Mouse (Mus musculus) hindbrain, postnatal 0 days (tissue): Measurements from ENCODE around the gene Unc5b. TPM values are rescaled to one million over a fixed set of nuclear protein-coding genes. Genes with fewer than 3 reads are reported as not detected.

Source experiments
- ATAC-seq: fragments of 200-750 bp; cut with Nextera tagmentation; 2 replicates; pipeline ENCODE4 v1.8.0; 2017; ENCODE audit warnings: mild to moderate bottlenecking, moderate TSS enrichment, moderate library complexity
- DNase-seq: peaks from one replicate; pipeline ENCODE4 v3.0.0-alpha.2; 2015; ENCODE audit warnings: low spot score
- H3K27ac ChIP-seq: fragments of 300-500 bp; sonication (generic); 2 replicates; pipeline ENCODE4 v1.5.1; 2014; ENCODE audit warnings: mild to moderate bottlenecking
- H3K27me3 ChIP-seq: fragments of 300-500 bp; sonication (generic); 2 replicates; pipeline ENCODE4 v1.6.1; 2014; ENCODE audit warnings: low read length, mixed read lengths; ENCODE audit not compliant: insufficient read depth
- H3K36me3 ChIP-seq: fragments of 300-500 bp; sonication (generic); 2 replicates; pipeline ENCODE4 v1.6.1; 2014; ENCODE audit warnings: low read length, mixed read lengths; ENCODE audit not compliant: insufficient read depth
- H3K4me1 ChIP-seq: fragments of 300-500 bp; sonication (generic); 2 replicates; pipeline ENCODE4 v1.6.1; 2014; ENCODE audit warnings: antibody characterized with exemption, low read length, mixed read lengths; ENCODE audit not compliant: insufficient read depth
- H3K4me2 ChIP-seq: fragments of 300-500 bp; sonication (generic); 2 replicates; pipeline ENCODE4 v1.6.1; 2014; ENCODE audit warnings: low read depth, mild to moderate bottlenecking, low read length, moderate library complexity, mixed read lengths
- H3K4me3 ChIP-seq: fragments of 300-500 bp; sonication (generic); 2 replicates; pipeline ENCODE4 v1.5.1; 2014; ENCODE audit warnings: low read length
- H3K9ac ChIP-seq: fragments of 300-500 bp; sonication (generic); replicated peaks from 2 replicates; pipeline ENCODE4 v1.6.1; 2014; ENCODE audit warnings: mild to moderate bottlenecking, low read length, moderate library complexity, mixed read lengths
- H3K9me3 ChIP-seq: fragments of 300-500 bp; sonication (generic); 2 replicates; pipeline ENCODE4 v1.6.1; 2016; ENCODE audit warnings: low read length, mixed read lengths
- CTCF ChIP-seq: IDR thresholded peaks from 2 replicates; pipeline ENCODE4 v1.5.1; 2016; ENCODE audit warnings: antibody characterized with exemption, control low read depth, low read depth
- WGBS: fragments of 180-500 bp; shearing (Covaris S2); extraction: QIAGEN DNeasy Blood & Tissue Kit; methylation state at CpG from one replicate; pipeline ENCODE4 v1.1.7; 2014; 5-methylcytosine and 5-hydroxymethylcytosine counted together
- polyA plus RNA-seq: library from polyadenylated mRNA; unstranded; fragments of >200 nt; fragmentation: Nextera tagmentation; extraction: Ambion mirVana; gene quantifications from 2 replicates; pipeline ENCODE4 v1.2.1, GENCODE M21; 2015
- total RNA-seq: library from RNA; depleted of rRNA; stranded (reverse); fragments of >200 nt; gene quantifications from 2 replicates; pipeline ENCODE4 v1.2.3, GENCODE M21; 2014

The Unc5b gene
- total and polyA plus RNA-seq, 2 experiments from 2014 or later: 1.8 to 27.3 TPM

DNA sequence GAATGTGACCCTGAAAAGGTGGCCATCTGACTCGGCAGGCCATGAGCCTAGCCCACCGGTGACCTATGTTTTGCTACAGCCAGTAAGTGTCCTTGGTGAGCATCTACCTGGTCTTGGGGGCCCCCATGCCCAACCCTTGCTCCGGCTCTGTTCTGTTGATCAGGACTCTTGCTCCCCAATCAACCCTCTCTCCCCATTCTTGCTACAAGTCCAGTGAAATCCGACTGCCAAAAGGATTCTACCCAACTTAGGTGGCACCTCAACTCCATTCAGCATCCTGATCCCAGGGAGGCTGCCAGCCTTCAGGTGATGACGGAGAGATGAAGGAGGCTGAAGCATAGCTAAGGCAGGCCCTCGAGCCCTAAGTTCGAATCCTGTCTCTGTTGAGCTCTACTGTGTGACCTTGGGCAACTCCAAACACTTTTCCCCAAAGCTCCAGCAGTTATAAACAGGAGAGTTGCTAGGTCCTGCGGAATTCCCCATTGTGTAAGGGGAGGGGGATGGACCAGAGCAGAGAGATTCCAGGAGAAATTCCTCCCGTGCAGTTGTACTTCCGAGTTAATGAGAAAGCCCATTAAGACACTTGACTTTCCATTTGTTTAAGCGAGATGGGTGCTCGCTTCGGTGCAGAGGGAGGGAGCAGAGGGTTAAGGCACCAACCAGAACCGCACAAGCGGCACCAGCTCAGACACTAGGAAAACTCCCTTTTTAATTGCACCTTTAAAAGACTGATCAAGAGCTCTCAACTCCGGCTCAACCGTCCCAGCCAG, 3.3 kb downstream of the Unc5b start:
- 47% methylated on average over 17 of the region's 17 CpGs for WGBS
- ATAC-seq: no peak
- Histone ChIP-seq H3K4me3 (peak overlapping the region; percentile 1; the same call in 1 of the 2 replicates), H3K4me2 (peak overlapping the region; percentile 95), H3K27me3 (peaks cover 20% of the 10 kb centered on the region), H3K9ac (no peak overlapping the region), H3K4me1 (peaks cover 14% of the 10 kb centered on the region), H3K36me3 (no peaks in the 10 kb centered on the region), H3K9me3 (no peaks in the 10 kb centered on the region), H3K27ac (no peak overlapping the region)
- TF ChIP-seq CTCF: no peak
- no peak for DNase-seq

GRCm38 (mm10) chr10:60827266-60827665, 4.1 kb downstream of the Unc5b start:
- Histone ChIP-seq H3K4me2 (peak overlapping the region; percentile 88), H3K9ac (peak overlapping the region; percentile 52), H3K36me3 (no peaks in the 10 kb centered on the region), H3K4me3 (peak overlapping the region; percentile 44), H3K27ac (no peak overlapping the region), H3K4me1 (peaks cover 14% of the 10 kb centered on the region), H3K9me3 (no peaks in the 10 kb centered on the region), H3K27me3 (peaks cover 15% of the 10 kb centered on the region)
- WGBS: 15% methylated on average over 5 of the region's 5 CpGs
- peak; percentile 76 for DNase-seq
- peak; percentile 33 for TF ChIP-seq CTCF
- ATAC-seq: peak; percentile 22

DNA sequence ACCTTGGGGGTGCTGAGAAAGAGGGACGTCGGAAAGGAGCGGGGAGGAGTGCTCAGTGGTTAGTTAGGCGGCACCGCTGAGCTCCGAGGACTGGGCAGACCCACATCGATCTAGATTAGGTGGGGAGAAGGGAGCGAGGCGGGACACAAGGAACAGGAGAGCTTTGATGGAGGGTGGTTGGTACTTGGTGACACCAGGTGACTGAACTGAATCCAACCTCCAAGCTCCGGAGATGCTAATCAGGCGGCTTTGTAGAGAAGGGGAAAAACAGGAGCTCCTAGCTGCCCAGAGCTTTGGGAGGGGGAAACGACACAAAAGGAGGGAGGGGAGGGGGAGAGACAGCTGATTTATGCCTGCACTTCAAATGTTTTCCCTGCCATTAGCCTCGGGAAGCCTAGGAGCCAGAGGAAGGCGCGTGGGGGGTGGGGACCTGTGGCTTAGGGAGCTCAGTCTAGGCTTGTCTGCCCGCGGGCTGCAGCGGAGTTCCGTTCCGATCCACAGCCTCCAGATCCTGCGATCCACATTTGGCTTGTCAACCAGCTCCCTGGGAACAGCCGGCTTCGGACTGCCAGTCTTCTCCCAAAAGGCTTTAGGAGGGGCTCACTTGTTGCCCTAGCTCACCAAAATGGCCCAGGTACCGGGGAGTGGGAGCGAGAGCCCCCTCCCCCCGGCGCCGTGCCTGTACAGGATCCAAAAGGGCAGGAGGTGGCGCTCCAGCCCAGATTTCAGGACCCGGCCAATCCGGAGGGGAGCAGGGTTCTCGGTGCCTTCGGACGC, 4.7 kb downstream of the Unc5b start:
- no peak overlapping the region for H3K27ac ChIP-seq
- DNase-seq (peak; percentile 83), ATAC-seq (peak; percentile 72)
- H3K36me3 ChIP-seq: no peaks in the 10 kb centered on the region
- TF ChIP-seq CTCF: peak; percentile 65
- peaks cover 15% of the 10 kb centered on the region for H3K27me3 ChIP-seq
- H3K9ac ChIP-seq: peak overlapping the region; percentile 52
- no peaks in the 10 kb centered on the region for H3K9me3 ChIP-seq
- WGBS: 1% methylated on average over 33 of the region's 34 CpGs
- H3K4me2 ChIP-seq: peak overlapping the region; percentile 88
- peaks cover 18% of the 10 kb centered on the region for H3K4me1 ChIP-seq
- H3K4me3 ChIP-seq: peak overlapping the region; percentile 44

GRCm38 (mm10) chr10:60825955-60826354, 5.4 kb downstream of the Unc5b start:
- H3K27me3 ChIP-seq: peaks cover 15% of the 10 kb centered on the region
- no peaks in the 10 kb centered on the region for H3K36me3 ChIP-seq
- H3K9me3 ChIP-seq: no peaks in the 10 kb centered on the region
- peaks cover 18% of the 10 kb centered on the region for H3K4me1 ChIP-seq
- TF ChIP-seq CTCF: no peak
- DNase-seq (no peak), ATAC-seq (no peak)
- H3K27ac ChIP-seq: no peak overlapping the region
- H3K4me2 ChIP-seq: peak overlapping the region; percentile 88; the same call in 1 of the 2 replicates
- 55% methylated on average over 6 of the region's 6 CpGs for WGBS
- no peak overlapping the region for H3K9ac ChIP-seq
- H3K4me3 ChIP-seq: no peak overlapping the region

DNA sequence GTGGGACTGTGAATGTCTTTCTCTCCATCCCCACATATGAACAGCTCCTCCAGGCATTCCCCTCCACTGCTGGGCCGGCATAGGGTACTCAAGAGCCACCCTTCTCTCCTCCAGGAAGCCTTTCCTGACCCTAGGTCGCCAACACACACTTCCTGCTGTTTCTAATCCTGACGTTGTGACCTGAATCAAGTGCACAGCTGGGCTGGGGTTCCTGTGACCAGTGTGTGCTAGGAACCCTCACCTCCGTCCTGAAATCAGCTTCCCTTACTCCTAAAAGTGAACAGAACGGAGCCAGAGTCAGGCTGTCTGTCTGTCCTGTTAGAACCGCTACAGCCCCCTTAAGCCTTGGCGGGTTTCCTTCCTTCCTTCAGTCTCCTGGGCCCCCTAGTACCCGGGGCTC, 7.6 kb downstream of the Unc5b start:
- DNase-seq (no peak), ATAC-seq (no peak)
- TF ChIP-seq CTCF: no peak
- H3K27me3 ChIP-seq: 0 out of 2 replicates have a peak, but pooled peaks cover 6% of the 10 kb centered on the region
- no peak overlapping the region for H3K4me3 ChIP-seq
- WGBS: 63% methylated on average over 8 of the region's 8 CpGs
- no peak overlapping the region for H3K27ac ChIP-seq
- H3K4me1 ChIP-seq: peaks cover 26% of the 10 kb centered on the region
- no peaks in the 10 kb centered on the region for H3K9me3 ChIP-seq
- H3K4me2 ChIP-seq: no peak overlapping the region
- H3K9ac ChIP-seq: no peak overlapping the region
- no peaks in the 10 kb centered on the region for H3K36me3 ChIP-seq

DNA sequence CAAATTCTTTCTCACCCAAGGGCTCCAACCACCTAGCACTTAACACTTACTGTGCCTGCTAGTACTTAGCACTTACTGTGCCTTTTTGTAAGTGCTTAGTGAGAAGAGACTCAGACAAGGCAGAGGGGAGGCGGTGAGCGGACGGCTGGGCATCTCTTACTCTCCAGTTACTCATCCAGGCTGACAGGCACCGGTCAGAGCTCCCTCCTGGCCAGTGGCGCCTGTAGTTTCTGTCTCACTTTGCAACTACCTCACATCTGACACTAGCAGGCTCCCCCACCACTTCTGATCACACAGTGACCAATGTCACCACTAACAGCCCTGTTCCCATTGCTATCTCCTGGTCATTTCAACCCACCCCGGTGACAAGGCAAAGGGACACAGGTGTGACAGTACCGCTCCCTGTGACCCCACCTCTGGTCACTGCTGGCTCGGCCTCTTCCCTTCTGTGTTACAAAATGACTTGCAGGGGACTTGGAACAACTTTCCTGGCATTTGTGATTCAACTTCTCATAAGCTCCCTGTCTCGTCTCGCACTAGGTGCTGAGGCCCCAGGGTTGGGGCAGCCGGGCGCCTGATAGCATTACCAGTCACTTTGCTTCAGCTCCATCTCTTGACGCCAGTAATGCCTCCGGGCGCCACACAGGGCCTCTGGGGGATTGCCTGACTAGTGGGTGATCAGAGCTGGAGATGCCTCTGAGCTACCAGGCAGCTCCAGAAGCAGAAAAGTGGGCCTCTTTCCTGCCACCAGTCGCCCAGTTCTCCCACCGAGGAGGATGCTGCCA, 8.5 kb downstream of the Unc5b start:
- Histone ChIP-seq H3K36me3 (no peaks in the 10 kb centered on the region), H3K27me3 (0 out of 2 replicates have a peak, but pooled peaks cover 6% of the 10 kb centered on the region), H3K4me2 (no peak overlapping the region), H3K4me3 (no peak overlapping the region), H3K9ac (no peak overlapping the region), H3K4me1 (peaks cover 27% of the 10 kb centered on the region), H3K27ac (0 out of 2 replicates have a peak overlapping the region, but pooled peaks have one; percentile 36), H3K9me3 (no peaks in the 10 kb centered on the region)
- no peak for DNase-seq
- no peak for TF ChIP-seq CTCF
- 76% methylated on average over 17 of the region's 17 CpGs for WGBS
- ATAC-seq: no peak
